Mouse (Mus musculus): ENCODE data around the gene Ndufa7. TPM values are rescaled to one million over a fixed set of nuclear protein-coding genes. Genes with fewer than 3 reads are reported as not detected.
A peak's percentile ranks its signal among the peaks of the same experiment; 100 is the strongest.

Ndufa7 gene
- 100 to 1,000 TPM; 292 to 312 TPM for total RNA-seq (2021)
- long read RNA-seq, experiment 1, transcript Ndufa7-204 (2 exons, 610 nt): minor isoform, 9 of 226 reads
- long read RNA-seq, experiment 1, transcript Ndufa7-201 (4 exons, 528 nt): major isoform, 202 of 226 reads
- long read RNA-seq, experiment 1, partial matches to known transcripts: 0 of 226 reads
- long read RNA-seq, experiment 1, other reads (novel, unspliced or antisense): 10 of 226 reads
- long read RNA-seq, experiment 2, transcript Ndufa7-201 (4 exons, 528 nt): major isoform, 176 of 193 reads
- long read RNA-seq, experiment 2, transcript Ndufa7-202 (3 exons, 438 nt): minor isoform, 6 of 193 reads
- long read RNA-seq, experiment 2, transcript Ndufa7-204 (2 exons, 610 nt): minor isoform, 10 of 193 reads
- long read RNA-seq, experiment 2, partial matches to known transcripts: 0 of 193 reads
- long read RNA-seq, experiment 2, other reads (novel, unspliced or antisense): 1 of 193 reads

DNA sequence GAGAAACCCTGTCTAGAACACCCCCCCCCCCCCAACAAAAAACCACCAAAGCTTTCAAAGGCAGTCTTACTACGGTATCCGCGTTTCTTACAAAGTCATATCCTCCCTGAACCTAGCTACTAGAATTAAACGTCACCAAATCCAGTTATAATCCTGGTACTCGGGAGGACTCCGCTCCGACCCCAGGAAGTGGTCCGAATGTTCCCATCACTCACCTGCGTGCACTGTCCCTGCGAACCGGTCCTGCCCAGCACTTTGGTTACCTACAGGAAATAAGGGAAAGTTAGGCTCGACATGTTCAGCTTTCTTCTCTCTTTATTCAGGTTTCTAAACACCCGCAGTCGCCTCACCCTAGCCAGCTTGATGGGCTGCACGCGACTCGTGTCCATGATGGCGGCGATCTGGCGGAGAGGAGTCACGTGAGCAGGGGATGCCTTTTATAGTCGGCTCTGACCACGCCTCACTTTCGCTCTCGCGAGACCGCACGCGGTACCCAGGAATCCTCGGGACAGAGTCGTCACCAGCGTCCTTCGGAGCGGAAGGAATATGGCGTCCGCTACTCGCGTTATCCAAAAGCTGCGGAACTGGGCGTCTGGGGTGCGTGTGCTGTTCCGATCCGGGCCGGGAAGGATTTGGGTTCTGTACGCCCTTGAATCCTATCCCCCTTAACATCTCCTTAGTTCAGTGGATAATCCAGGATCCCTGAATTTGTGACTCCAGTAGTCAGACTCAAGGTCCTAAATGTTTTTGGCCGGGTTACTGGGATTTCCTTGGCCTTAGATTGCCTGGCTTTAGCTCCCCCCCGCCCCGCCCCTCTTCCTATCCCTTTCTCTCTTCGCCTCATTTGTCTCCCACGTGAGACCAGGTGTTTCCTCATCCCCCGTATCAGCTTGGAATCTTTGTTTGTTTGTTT lies at the start of gene Ndufa7, which contains the start of gene Rps28:
Gene Ndufa7, plus strand, starts transcription at position 489 of the 913 bp plus-strand sequence.
Gene Rps28, minus strand, starts transcription at position 479 of the 913 bp plus-strand sequence.
- peak; percentile 94 to 98 for DNase-seq (ENCODE audit: low spot score in 2 of 2)

DNA sequence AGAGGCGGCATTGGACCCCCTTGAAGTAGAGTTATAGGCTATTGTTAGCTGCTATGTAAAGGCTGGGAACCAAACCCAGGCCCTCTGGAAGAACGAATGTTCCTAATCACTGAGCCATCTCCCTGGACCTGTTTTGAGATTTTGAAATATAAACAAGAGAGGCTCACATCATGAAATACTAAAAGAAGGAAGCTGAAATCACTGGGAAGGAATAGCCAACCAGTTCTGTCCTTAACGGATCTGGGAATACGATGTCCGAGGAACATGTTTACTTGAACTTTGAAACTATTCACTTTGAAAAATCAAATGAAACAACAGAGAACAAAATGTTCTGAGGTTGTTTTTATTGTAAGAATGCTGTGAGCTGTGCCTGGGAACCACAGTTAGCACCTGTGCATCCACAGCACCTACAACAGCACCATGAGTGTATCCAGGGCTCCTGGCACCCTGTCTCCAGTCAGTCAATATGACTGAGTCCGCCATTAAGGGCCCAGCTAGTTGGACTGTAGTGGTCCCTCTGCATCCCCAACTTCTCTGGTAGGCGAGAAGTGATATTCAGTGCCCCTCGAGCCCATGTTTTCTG lies 49.7 kb upstream of the Ndufa7 start:
- no peak for DNase-seq (ENCODE audit: low spot score in 2 of 2)

DNA sequence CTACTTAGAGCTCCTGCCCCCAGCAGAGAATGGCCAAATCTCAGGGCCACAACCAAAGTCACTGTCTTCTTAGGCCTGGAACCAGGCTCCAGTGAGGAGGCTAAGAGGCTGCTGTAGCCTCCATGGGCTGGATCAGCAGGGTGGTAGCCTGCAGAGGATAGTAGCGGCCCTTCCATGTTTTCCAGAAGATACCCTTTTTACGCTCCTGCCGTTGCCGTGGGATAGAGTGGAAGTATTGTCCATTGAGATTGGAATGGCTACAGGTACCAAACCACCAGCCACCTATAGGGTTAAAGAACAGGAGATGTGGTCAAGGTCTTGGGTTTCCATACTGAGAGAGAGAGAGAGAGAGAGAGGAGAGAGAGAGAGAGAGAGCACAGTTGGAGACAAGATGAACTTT lies 49.1 kb upstream of the Ndufa7 start:
- DNase-seq (ENCODE audit: low spot score in 2 of 2): no peak

DNA sequence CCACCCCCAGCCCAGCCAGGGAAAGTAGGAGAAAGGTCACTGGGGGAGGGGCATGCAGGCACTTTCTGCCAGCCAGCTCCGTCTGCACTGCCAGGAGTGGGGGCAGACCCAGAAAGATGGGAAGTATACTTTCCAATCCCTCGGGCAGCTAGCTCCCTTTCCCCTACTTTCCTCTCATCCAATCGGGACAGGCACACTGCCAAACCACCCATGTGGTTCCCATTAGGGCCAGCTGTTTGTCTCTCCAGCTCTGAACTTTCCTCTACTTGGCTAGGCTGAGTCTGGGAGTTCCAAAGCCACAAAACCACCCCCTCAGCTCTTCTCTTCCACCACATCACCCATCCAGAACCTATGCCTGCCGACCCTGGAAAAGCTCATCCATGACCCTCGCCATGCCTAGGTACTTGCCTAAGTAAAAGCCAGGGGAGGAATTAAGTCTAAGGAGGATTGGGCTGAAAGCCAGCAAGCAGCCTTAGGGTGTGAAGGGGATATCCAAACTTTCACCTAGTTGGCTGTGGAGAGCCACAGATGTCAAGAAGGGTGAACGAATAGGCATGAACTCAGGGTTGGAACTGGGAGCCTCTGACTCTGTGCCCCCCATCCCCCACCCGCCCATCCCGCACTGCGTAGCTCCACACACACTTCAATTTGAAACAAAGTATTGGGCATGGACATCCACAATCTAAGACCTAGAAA lies 45.0 kb upstream of the Ndufa7 start:
- DNase-seq (ENCODE audit: low spot score in 2 of 2): peak; percentile 90 to 98

DNA sequence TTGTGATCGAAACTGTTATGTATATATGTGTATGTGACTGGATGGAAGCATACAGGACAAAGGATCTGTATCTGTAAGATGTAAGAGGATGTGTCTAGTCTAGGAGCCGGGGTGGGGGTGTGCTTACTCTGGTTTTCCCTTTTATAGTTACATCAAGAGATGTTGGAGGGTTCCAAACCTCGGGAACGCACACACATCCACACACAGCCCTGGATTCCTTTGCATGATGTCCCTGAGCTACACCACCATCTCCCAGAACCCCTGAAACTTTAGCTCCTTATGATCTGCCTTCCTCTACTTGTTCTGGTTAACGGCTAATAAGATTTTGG lies 44.4 kb upstream of the Ndufa7 start:
- no peak for DNase-seq (ENCODE audit: low spot score in 2 of 2)

DNA sequence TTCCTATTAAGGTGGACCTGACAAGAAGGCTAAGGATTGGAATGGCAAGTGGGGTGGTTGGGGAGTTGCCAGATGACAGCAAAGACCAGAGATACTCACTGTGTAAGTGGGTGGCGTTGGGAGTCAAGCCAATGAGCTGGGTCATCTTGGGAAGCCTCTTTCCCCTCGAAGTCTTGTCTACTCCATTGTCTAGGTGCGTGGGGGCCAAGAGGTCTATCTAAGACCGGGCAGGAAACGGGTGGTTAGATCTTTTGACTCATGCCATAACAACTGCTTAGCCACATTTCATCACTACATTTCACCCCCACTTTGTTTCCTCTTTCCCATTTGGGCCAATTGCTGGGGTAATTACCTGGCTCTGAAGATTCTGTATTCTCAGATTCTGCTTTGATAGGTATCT lies 43.9 kb upstream of the Ndufa7 start:
- peak in 1 of 2 experiments; percentile 53 for DNase-seq (ENCODE audit: low spot score in 2 of 2)

DNA sequence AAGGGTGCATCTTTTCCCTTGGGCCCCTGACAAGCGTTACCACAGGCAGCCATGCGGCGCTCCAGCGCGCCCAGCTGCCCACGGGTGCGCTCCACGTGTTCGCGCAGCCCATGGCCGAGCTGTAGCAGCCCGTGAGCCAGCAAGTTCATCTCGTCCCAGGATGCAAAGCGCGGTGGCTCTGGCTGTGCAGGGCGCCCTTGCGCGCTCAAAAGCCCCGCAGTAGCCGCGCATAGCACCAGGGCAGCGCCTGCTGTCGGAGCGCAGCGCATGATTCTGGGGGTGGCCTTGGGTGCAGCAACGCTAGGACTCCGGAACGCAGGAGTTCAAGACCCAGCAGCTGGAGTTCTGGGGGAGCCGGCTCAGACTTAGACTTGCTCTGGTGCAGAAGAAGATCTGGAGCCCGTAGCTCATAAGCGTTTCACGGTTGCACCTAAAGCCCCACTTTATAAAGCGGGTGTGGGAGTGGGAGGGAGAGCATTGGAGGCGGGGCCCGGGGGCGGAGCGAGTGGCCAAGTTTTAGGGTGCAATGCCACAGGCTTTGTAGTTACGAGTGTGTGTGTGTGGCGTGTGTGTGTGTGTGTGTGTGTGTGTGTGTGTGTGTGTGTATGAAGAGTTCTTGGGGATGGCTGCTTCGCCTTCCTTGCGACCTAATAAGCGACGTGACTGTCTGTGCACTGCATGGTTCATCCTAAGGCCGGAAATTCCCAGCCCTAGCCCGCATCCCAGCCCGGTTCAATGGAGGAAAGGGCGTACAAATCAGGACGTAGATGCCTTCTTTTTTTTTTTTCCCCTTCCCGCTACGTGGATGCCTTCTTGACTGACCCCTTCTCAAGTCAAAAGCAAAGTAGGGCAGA lies 43.0 kb upstream of the Ndufa7 start, which contains the start of gene Angptl4:
Gene Angptl4, minus strand, starts transcription at position 707 of the 854 bp plus-strand sequence.
- DNase-seq (ENCODE audit: low spot score in 2 of 2): peak; percentile 54 to 81

DNA sequence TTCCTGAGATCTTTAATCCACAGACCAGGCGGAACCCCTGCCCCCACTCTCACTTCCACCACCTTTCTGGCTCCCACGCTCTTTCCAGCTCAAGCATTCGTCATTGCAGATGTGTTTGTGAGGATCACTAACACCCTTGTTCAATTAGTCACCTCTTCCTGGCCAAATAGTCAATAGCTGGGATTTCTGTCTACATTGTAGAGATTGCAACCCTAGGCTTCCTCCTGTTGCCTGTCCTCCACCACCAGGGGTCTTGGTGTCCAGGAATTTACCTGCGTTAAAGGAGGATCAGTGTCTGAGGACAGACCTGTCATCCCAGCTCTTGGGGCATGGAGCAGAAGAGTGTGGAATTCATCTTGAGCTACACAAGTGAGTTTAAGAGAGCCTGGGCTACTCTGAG lies 42.3 kb upstream of the Ndufa7 start:
- no peak for DNase-seq (ENCODE audit: low spot score in 2 of 2)

DNA sequence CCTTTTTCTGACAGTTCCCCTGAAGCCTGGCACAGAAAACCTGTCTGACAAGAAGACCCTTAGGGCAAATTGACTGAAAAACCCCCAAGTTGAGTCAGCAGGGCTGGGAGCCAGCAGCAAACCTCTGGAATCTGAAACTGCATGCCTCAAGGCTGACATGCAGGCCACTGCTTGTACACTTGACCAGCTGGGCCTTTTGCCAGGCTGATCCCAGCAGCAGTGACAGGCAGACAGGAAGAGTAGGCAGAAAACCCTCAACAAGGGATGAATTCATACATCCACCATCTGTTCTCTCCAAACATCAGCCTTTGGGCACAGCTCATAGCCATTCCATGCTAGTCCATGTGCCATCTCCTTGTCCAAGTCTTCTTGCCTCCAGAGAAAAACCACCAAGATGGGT lies 41.0 kb upstream of the Ndufa7 start:
- peak; percentile 55 to 86 for DNase-seq (ENCODE audit: low spot score in 2 of 2)

DNA sequence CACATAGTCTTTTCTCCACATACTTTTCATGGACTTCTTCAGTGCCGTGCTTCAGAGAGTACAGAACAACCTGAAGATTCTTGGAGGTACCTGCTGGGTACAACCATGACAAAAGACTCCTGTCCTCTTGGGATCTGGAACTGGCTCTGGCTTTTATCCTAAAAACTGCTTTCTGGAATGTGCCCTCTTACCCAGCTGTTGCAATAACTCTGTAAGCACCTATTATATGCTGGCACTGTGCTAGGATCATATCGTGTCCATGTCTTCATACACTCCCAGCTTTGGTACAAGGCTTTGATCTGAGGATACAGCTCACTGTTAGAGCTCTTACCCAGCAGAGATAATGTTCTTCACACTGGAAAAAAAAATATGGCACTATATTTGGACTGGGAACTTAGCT lies 39.4 kb upstream of the Ndufa7 start:
- no peak for DNase-seq (ENCODE audit: low spot score in 2 of 2)

DNA sequence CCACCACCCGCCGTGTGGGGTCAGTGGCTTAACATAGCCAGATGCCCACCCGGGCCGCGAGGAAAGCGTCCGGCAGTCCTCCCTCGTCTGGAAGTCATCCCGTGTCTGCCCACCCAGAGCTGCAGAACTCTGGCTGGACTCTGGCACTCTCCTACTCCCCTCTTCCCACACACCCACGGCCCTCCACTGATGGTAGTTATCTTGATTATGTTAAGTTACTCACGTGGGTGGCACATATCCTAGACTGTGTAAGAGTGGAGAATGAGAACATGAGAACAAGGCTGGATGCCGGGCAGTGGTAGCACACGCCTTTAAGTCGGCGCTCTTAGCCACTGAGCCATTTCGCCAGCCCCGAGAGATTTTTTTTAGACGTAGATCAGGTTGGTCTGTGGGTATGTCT lies 38.0 kb upstream of the Ndufa7 start:
- no peak for DNase-seq (ENCODE audit: low spot score in 2 of 2)

DNA sequence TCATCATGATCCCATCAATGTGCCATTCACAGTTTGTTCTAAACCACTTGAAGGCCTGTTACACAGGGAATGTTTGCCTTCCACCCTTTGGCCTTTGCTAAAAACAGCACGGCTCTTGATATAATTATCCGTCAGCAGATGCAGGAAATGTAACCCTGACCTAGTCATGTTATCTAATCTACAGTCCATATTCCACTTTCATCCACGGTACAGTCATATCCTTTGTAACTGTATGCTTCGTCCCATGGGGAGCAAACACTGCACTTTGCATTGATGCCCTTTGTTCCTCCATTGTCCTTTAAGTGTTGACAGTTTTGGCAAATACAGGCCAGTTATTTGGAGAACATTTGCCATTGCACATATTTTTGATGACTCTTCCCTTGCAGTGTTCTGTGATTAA lies 35.6 kb upstream of the Ndufa7 start:
- no peak for DNase-seq (ENCODE audit: low spot score in 2 of 2)

DNA sequence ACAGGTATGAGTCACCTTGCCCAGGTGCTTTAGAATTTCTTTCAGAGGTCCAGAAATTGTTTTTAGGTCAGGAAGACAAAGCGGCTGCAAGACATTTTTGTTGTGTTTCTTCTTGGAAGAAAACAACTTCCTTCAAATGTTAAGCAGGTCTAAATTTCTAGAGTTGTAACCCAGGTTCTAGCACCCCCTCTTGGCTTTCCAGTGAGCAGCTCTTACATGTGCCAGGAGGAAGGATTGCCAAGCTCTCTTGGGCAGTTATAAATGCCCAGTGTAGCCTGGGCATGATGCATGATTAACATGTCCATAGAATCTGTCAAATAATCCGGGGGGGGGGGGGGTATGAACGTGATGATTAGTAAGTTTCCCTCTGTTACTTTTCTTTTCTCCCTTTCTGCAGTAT lies 26.1 kb upstream of the Ndufa7 start:
- no peak for DNase-seq (ENCODE audit: low spot score in 2 of 2)

DNA sequence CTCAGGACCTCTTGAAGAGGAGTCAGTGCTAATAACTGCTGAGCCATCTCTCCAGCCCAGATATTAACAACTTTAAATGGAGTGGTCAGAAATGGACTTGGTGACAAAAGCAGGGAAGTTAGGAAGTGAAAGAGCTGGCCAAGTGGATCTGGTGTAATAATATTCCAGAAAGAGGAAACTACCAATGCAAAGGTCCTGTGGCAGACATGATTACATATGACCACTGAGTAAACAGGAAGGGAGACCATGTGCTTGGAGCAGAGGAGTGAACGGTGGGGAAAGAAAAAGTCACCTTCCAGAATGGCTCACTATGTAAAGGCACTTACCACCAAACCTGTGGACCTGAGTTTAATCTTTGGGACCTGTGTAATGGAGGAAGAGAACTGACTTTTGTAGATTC lies 25.1 kb upstream of the Ndufa7 start:
- no peak for DNase-seq (ENCODE audit: low spot score in 2 of 2)

DNA sequence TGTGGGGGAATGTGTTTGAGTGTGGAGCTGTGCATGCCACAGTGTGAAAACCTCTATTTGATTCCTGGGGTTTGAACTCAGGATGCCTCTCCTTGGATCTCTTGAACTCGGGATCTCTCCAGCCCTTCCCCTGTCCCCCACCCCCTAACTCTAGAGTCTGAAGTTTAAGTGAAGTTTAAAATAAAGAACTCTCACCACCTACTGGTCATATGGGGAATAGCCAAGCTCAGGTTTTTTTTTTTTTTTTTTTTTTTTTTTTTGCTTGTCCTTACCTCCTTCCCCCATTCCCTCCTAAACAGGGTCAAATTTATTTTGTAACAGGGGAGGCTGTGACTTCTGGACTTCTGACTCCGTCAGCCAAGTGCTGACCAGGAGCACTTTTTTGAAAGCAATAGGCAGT lies 22.2 kb upstream of the Ndufa7 start:
- no peak for DNase-seq (ENCODE audit: low spot score in 2 of 2)

DNA sequence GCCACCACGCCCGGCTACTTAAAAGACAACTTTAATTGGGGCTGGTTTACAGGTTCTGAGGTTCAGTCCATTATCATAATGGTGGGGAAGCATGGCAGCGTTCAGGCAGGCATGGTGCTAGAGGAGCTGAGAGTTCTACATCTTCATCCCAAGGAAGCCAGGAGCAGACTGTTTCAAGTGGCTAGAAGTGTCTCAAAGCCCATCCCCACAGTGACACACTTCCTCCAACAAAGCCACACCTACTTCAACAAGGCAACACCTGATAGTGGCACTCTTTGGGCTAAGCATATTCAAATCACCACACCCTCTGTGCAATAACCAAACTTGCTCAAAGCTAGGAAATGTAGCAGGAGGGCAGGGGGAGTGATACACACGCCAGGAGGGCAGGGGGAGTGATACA lies 20.2 kb upstream of the Ndufa7 start:
- no peak for DNase-seq (ENCODE audit: low spot score in 2 of 2)

DNA sequence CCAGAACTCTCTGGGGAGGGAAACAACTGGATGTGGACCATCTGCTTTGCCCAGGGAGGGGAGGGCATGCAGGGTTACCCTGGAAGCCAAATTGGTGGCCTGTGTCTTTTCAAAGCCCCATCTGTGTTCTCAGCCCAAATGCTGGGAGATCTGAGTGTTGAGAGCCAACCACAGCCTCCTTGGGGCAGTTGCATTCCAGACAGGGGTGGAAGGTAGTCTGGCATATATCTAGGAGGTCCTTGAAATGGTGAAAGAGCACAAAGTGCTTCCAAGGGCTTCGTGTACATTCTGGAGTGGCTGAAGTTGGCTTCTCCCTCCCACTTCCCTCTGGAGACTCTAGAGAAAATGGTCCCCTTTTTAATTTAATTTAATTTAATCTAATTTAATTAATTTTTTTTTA lies 19.6 kb upstream of the Ndufa7 start:
- no peak for DNase-seq (ENCODE audit: low spot score in 2 of 2)

DNA sequence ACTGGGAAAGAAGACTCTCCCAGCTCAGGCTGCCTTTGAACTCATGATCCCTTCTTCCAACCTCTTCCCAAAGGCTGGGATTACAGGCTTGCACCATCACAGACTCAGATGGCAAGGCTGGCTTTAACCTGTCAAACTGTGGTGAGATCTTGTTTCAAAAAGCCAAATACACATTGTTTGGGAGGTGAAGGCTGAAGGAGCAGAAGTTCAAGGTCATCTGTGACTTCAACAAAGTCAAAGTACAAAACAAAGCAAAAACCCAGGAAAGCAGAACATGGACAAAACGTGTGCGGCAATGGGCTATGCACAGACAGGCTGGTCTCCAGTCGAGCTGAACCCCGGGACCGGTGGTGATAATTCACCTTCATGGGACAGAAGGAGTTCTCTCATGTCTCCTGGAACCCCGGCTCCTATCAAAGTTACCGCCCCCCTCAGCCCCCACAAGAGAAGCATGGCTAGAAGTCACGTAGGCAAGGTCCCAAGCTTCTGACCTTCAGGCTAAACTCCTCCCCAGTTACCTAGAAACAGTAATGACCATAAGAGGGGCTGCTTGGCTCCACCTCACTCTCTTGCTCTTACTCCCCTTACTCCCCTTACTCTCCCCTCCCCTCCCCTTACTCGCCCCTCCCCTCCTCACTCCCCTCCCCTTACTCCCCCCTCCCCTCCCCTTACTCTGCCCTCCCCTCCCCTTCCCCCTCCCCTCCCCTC lies 17.0 kb upstream of the Ndufa7 start:
- no peak for DNase-seq (ENCODE audit: low spot score in 2 of 2)

DNA sequence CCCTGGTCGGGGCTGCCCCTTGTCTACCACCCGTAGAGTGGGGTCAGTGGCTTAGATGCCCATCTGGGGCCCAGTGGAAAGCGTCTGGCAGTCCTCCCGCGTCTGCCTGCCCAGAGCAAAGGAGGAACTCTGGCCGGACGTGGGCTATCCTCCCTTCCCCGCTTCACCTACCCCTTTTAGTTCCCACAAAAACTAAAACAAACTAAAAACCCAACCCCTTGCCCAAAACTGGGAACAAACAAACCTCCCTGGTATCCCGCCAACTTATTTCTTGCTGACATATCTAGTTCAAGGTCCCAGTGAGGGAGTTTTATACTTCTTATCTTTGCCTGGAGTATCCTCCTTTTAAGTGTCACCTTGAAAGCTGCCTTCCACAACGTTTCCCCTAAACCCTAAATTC lies 16.2 kb upstream of the Ndufa7 start:
- DNase-seq (ENCODE audit: low spot score in 2 of 2): no peak
